Mouse (Mus musculus) hindbrain, embryonic 11.5 days (tissue): Measurements from ENCODE around the gene Fam83d. TPM values are rescaled to one million over a fixed set of nuclear protein-coding genes. Genes with fewer than 3 reads are reported as not detected.

Experiments used
- ATAC-seq: fragments of 200-750 bp; cut with Nextera tagmentation; 2 replicates; pipeline ENCODE4 v1.8.0; 2017; ENCODE audit warnings: mild to moderate bottlenecking, moderate TSS enrichment, moderate library complexity; ENCODE audit not compliant: low FRiP score
- DNase-seq: peaks from one replicate; pipeline ENCODE4 v3.0.0-alpha.2; 2015; ENCODE audit warnings: low spot score
- H3K27ac ChIP-seq: fragments of 300-500 bp; sonication (generic); 2 replicates; pipeline ENCODE4 v1.5.1; 2014; ENCODE audit warnings: mild to moderate bottlenecking, low read depth, low read length
- H3K27me3 ChIP-seq: fragments of 300-500 bp; sonication (generic); 2 replicates; pipeline ENCODE4 v1.6.1; 2014; ENCODE audit warnings: mild to moderate bottlenecking, low read length, moderate library complexity, mixed read lengths; ENCODE audit not compliant: control insufficient read depth, insufficient read depth
- H3K36me3 ChIP-seq: fragments of 300-500 bp; sonication (generic); 2 replicates; pipeline ENCODE4 v1.6.1; 2014; ENCODE audit warnings: mild to moderate bottlenecking, low read length, moderate library complexity, mixed read lengths; ENCODE audit not compliant: control insufficient read depth, insufficient read depth
- H3K4me1 ChIP-seq: fragments of 300-500 bp; sonication (generic); replicated peaks from 2 replicates; pipeline ENCODE4 v1.6.1; 2014; ENCODE audit warnings: low read length, mixed read lengths; ENCODE audit not compliant: control insufficient read depth, insufficient read depth
- H3K4me2 ChIP-seq: fragments of 300-500 bp; sonication (generic); replicated peaks from 2 replicates; pipeline ENCODE4 v1.6.1; 2014; ENCODE audit warnings: mild to moderate bottlenecking, low read depth, low read length
- H3K4me3 ChIP-seq: fragments of 300-500 bp; sonication (generic); 2 replicates; pipeline ENCODE4 v1.5.1; 2014; ENCODE audit warnings: low read depth, low read length
- H3K9ac ChIP-seq: fragments of 300-500 bp; sonication (generic); 2 replicates; pipeline ENCODE4 v1.6.1; 2014; ENCODE audit warnings: low read depth, low read length
- H3K9me3 ChIP-seq: fragments of 300-500 bp; sonication (generic); 2 replicates; pipeline ENCODE4 v1.6.1; 2016; ENCODE audit warnings: low read length; ENCODE audit not compliant: control insufficient read depth
- WGBS: fragments of 180-500 bp; shearing (Covaris S2); extraction: QIAGEN DNeasy Blood & Tissue Kit; methylation state at CpG from one replicate; pipeline ENCODE4 v1.1.7; 2014; 5-methylcytosine and 5-hydroxymethylcytosine counted together
- polyA plus RNA-seq: library from polyadenylated mRNA; unstranded; fragments of >200 nt; fragmentation: Nextera tagmentation; extraction: Ambion mirVana; gene quantifications from 2 replicates; pipeline ENCODE4 v1.2.1, GENCODE M21; 2014

The Fam83d gene
- polyA plus RNA-seq, 1 experiment from 2014 or later = 37.8 TPM

- DNase-seq (no peak), ATAC-seq (peak; percentile 31; the same call in 1 of the 2 replicates)
- H3K27me3 ChIP-seq = no peaks in the 10 kb centered on the region
- WGBS = 86% methylated on average over 3 of the region's 3 CpGs
- no peaks in the 10 kb centered on the region for H3K4me1 ChIP-seq
- H3K27ac ChIP-seq = no peak overlapping the region
- no peaks in the 10 kb centered on the region for H3K9me3 ChIP-seq
- H3K4me2 ChIP-seq = no peak overlapping the region
- H3K9ac ChIP-seq = no peak overlapping the region
- no peak overlapping the region for H3K4me3 ChIP-seq
- no peaks in the 10 kb centered on the region for H3K36me3 ChIP-seq
Measured at GRCm38 (mm10) chr2:158739113-158739512, 28.8 kb upstream of the Fam83d start.

GRCm38 (mm10) chr2:158741011-158741501, 26.8 kb upstream of the Fam83d start:
- Histone ChIP-seq H3K36me3 (no peaks in the 10 kb centered on the region), H3K27ac (peak overlapping the region; percentile 53), H3K4me2 (no peak overlapping the region), H3K4me3 (no peak overlapping the region), H3K27me3 (no peaks in the 10 kb centered on the region; the same call in 1 of the 2 replicates), H3K9me3 (no peaks in the 10 kb centered on the region), H3K4me1 (no peaks in the 10 kb centered on the region), H3K9ac (no peak overlapping the region)
- peak; percentile 43 for DNase-seq
- ATAC-seq = peak; percentile 37; the same call in 1 of the 2 replicates
- WGBS = 41% methylated on average over 9 of the region's 9 CpGs

GRCm38 (mm10) chr2:158742431-158742830, 25.5 kb upstream of the Fam83d start:
- H3K4me3 ChIP-seq = no peak overlapping the region
- no peaks in the 10 kb centered on the region for H3K36me3 ChIP-seq
- no peak overlapping the region for H3K4me2 ChIP-seq
- no peak overlapping the region for H3K9ac ChIP-seq
- H3K27me3 ChIP-seq = no peaks in the 10 kb centered on the region; the same call in 1 of the 2 replicates
- WGBS = 79% methylated on average over 5 of the region's 5 CpGs
- H3K27ac ChIP-seq = no peak overlapping the region
- DNase-seq (no peak), ATAC-seq (no peak)
- H3K9me3 ChIP-seq = no peaks in the 10 kb centered on the region
- no peaks in the 10 kb centered on the region for H3K4me1 ChIP-seq

GRCm38 (mm10) chr2:158743518-158744141, 24.3 kb upstream of the Fam83d start:
- H3K36me3 ChIP-seq = no peaks in the 10 kb centered on the region
- H3K4me2 ChIP-seq = no peak overlapping the region
- no peak overlapping the region for H3K4me3 ChIP-seq
- no peaks in the 10 kb centered on the region for H3K9me3 ChIP-seq
- no peaks in the 10 kb centered on the region for H3K4me1 ChIP-seq
- no peak for ATAC-seq
- DNase-seq = no peak
- H3K27ac ChIP-seq = no peak overlapping the region
- no peaks in the 10 kb centered on the region; the same call in 1 of the 2 replicates for H3K27me3 ChIP-seq
- 89% methylated on average over 11 of the region's 11 CpGs for WGBS
- H3K9ac ChIP-seq = no peak overlapping the region

- Histone ChIP-seq H3K27me3 (no peaks in the 10 kb centered on the region; the same call in 1 of the 2 replicates), H3K27ac (no peak overlapping the region), H3K9ac (no peak overlapping the region), H3K4me1 (no peaks in the 10 kb centered on the region), H3K36me3 (no peaks in the 10 kb centered on the region), H3K4me2 (no peak overlapping the region), H3K9me3 (no peaks in the 10 kb centered on the region), H3K4me3 (no peak overlapping the region)
- peak; percentile 55; the same call in 1 of the 2 replicates for ATAC-seq
- 17% methylated on average over 2 of the region's 2 CpGs for WGBS
- DNase-seq = peak; percentile 77
Measured at GRCm38 (mm10) chr2:158745049-158745482, 22.8 kb upstream of the Fam83d start.

GRCm38 (mm10) chr2:158746164-158746563, 21.7 kb upstream of the Fam83d start:
- H3K9ac ChIP-seq = no peak overlapping the region
- no peaks in the 10 kb centered on the region for H3K9me3 ChIP-seq
- no peaks in the 10 kb centered on the region; the same call in 1 of the 2 replicates for H3K27me3 ChIP-seq
- no peaks in the 10 kb centered on the region for H3K4me1 ChIP-seq
- H3K4me2 ChIP-seq = no peak overlapping the region
- 85% methylated on average over 11 of the region's 11 CpGs for WGBS
- H3K4me3 ChIP-seq = no peak overlapping the region
- DNase-seq (no peak), ATAC-seq (no peak)
- H3K27ac ChIP-seq = no peak overlapping the region
- H3K36me3 ChIP-seq = no peaks in the 10 kb centered on the region

- Histone ChIP-seq H3K4me1 (no peaks in the 10 kb centered on the region), H3K9me3 (no peaks in the 10 kb centered on the region), H3K27ac (no peak overlapping the region), H3K36me3 (no peaks in the 10 kb centered on the region), H3K4me3 (no peak overlapping the region), H3K27me3 (no peaks in the 10 kb centered on the region; the same call in 1 of the 2 replicates), H3K4me2 (no peak overlapping the region), H3K9ac (no peak overlapping the region)
- DNase-seq (no peak), ATAC-seq (no peak)
- WGBS = 91% methylated on average over 9 of the region's 9 CpGs
Measured at GRCm38 (mm10) chr2:158749366-158749765, 18.5 kb upstream of the Fam83d start.

GRCm38 (mm10) chr2:158760231-158760630, 7.7 kb upstream of the Fam83d start:
- Histone ChIP-seq H3K4me1 (no peaks in the 10 kb centered on the region), H3K9ac (no peak overlapping the region), H3K27me3 (no peaks in the 10 kb centered on the region), H3K4me2 (no peak overlapping the region), H3K36me3 (no peaks in the 10 kb centered on the region), H3K9me3 (no peaks in the 10 kb centered on the region), H3K27ac (no peak overlapping the region), H3K4me3 (no peak overlapping the region)
- ATAC-seq (no peak), DNase-seq (no peak)
- WGBS = 82% methylated on average over 2 of the region's 2 CpGs

- Histone ChIP-seq H3K4me2 (no peak overlapping the region), H3K27me3 (no peaks in the 10 kb centered on the region), H3K4me3 (no peak overlapping the region), H3K36me3 (no peaks in the 10 kb centered on the region), H3K27ac (no peak overlapping the region), H3K9me3 (no peaks in the 10 kb centered on the region), H3K9ac (no peak overlapping the region), H3K4me1 (no peaks in the 10 kb centered on the region)
- no peak for DNase-seq
- 90% methylated on average over 5 of the region's 5 CpGs for WGBS
- no peak for ATAC-seq
Measured at GRCm38 (mm10) chr2:158762339-158762738, 5.6 kb upstream of the Fam83d start.
